16 mouse cellular contexts compared by ENCODE assay signal in the genomic region with DNA sequence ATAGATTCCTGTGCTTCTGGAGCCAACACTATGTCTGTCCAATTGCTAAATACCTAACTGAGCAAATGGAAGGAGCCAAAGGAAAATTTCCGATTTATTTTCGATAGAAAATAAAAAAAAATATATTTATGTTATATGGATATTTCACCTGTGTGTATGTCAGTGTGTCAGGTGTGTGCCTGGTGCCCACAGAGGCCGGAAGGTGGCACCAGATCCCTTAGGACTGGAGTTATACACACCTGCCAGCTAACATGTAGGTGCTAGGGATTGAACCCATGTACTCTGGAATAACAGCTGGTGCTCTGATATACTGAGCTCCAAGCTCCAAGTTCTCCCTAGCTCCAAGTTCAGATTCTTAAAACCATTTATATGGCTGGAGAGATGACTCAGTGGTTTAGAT.
A peak's percentile ranks its signal among the peaks of the same experiment; 100 is the strongest.
DNase-seq lines count a peak whose midpoint lies in the region; TF ChIP-seq lines count a peak whose summit lies in the region.
"Had no signal": no experiment of that assay in that cellular context is flagged by ENCODE, and none has a peak within 500 bp of the region (broad histone marks: within the 10 kb centered on the region; RNA-seq: fewer than 3 reads in every experiment).

No protein-coding gene starts in this region.

- 0 out of 2 replicates have a peak, but pooled peaks cover under 1% of the 10 kb centered on the region for H3K4me1 ChIP-seq in liver, adult 2 months (ENCODE audit: control insufficient read depth, insufficient read depth, low read length)
- peaks cover 3 to 8% of the 10 kb centered on the region in 2 experiments; a peak in 2 of 4 replicates for H3K4me1 ChIP-seq in CH12.LX (ENCODE audit: control insufficient read depth in 1 of 2, insufficient read depth in 2 of 2)

- dilution Hi-C loops in CH12.LX (cut with MboI; ENCODE audit: extremely low pct_ligation_motif_present, extremely low pct_unique_long_range_greater_than_20kb, low sequenced_read_pairs) = no loop called here

- TF ChIP-seq POLR2A in liver, adult 2 months (IDR thresholded peaks at IDR 0.05; ENCODE audit: extremely low read depth, insufficient read depth, low read length) = no peak
- no peak for TF ChIP-seq POLR2A in CH12.LX (IDR thresholded peaks at IDR 0.05; ENCODE audit: low read depth, low read length)

- no peaks in the 10 kb centered on the region for H3K9me3 ChIP-seq in CH12.LX (replicated peaks; ENCODE audit: low read length)
- H3K9me3 ChIP-seq: G1E had no signal

- no peak for TF ChIP-seq EP300 in CH12.LX (IDR thresholded peaks at IDR 0.05; ENCODE audit: low read length)

- H3K4me2 ChIP-seq in CH12.LX (ENCODE audit: insufficient read depth, low read depth, poor library complexity, severe bottlenecking) = no peak overlapping the region

- in situ Hi-C loops in CH12.LX (cut with MboI; ENCODE audit: low pct_ligation_motif_present, low pct_unique_long_range_greater_than_20kb, low sequenced_read_pairs) = no loop called here

- TF ChIP-seq CTCF in liver, adult 2 months (IDR thresholded peaks at IDR 0.05; ENCODE audit: low read depth, low read length) = peak; percentile 61
- TF ChIP-seq CTCF in CH12.LX (conservative IDR thresholded peaks at IDR 0.05 in 1 of 2, IDR thresholded peaks at IDR 0.05 in 1 of 2; ENCODE audit: low read depth in 2 of 2, low read length in 2 of 2) = peak in 1 of 2 experiments; percentile 51; a peak in 2 of 4 replicates

- H3K36me3 ChIP-seq in liver, adult 2 months (ENCODE audit: control insufficient read depth, insufficient read depth, low read length) = no peaks in the 10 kb centered on the region
- H3K36me3 ChIP-seq in CH12.LX (replicated peaks in 1 of 2; ENCODE audit: control insufficient read depth in 1 of 2, insufficient read depth in 1 of 2, low read length in 1 of 2) = no peaks in the 10 kb centered on the region
- H3K36me3 ChIP-seq: G1E had no signal

- peak; percentile 39 for TF ChIP-seq RAD21 in CH12.LX (IDR thresholded peaks at IDR 0.05; ENCODE audit: low read depth, low read length)

- H3K27me3 ChIP-seq in liver, adult 2 months (ENCODE audit: control insufficient read depth, insufficient read depth, low read length) = no peaks in the 10 kb centered on the region
- H3K27me3 ChIP-seq in CH12.LX (replicated peaks) = no peaks in the 10 kb centered on the region

- H3K9ac ChIP-seq in liver, adult 2 months (ENCODE audit: low read depth, low read length) = no peak overlapping the region
- H3K9ac ChIP-seq in CH12.LX (ENCODE audit: insufficient read depth, low read depth) = no peak overlapping the region

- no peak overlapping the region for H3K27ac ChIP-seq in liver, adult 2 months (replicated peaks; ENCODE audit: insufficient read depth, low read depth, low read length)
- no peak overlapping the region for H3K27ac ChIP-seq in CH12.LX (ENCODE audit: insufficient read depth, low read depth)

- WGBS in liver, adult 2 months = 79% methylated on average over 3 of the region's 3 CpGs

- DNase-seq in liver, adult 2 months (ENCODE audit: extremely low read depth, low read depth, low spot score) = no peak
- DNase-seq in liver (no peak), CH12.LX (ENCODE audit: extremely low read depth) (no peak)
- no peak for DNase-seq in layer of hippocampus, adult 11-12 months (ENCODE audit: low spot score)
- DNase-seq: adrenal gland, adult 2 months; adrenal gland, adult 8-10 months; adrenal gland, postnatal 10 days; adrenal gland, postnatal 14 days; adrenal gland, postnatal 25 days; adrenal gland, postnatal 36 days; B cell, adult 2 months; cerebellum, adult 11 months; cerebellum, adult 11-12 months; cerebellum, adult 18-20 months; cerebellum, adult 2 months had no signal

- H3K4me3 ChIP-seq in liver, adult 2 months (ENCODE audit: insufficient read depth, low read depth, low read length) = no peak overlapping the region
- no peak overlapping the region for H3K4me3 ChIP-seq in CH12.LX (replicated peaks in 1 of 3; ENCODE audit: low read depth in 2 of 3, low read length in 2 of 3, poor library complexity in 1 of 3)

- H3K79me2 ChIP-seq in liver, adult 2 months (ENCODE audit: control insufficient read depth, insufficient read depth, low read length) = no peaks in the 10 kb centered on the region
- no peaks in the 10 kb centered on the region for H3K79me2 ChIP-seq in CH12.LX (replicated peaks; ENCODE audit: control insufficient read depth, extremely low read depth, insufficient read depth, poor library complexity, severe bottlenecking)

TF ChIP-seq in CH12.LX, 34 proteins besides CTCF, POLR2A, EP300 and RAD21:
- no peak for TF ChIP-seq MEF2A (IDR thresholded peaks at IDR 0.05; ENCODE audit: borderline replicate concordance, low read depth, low read length)
- TF ChIP-seq ELF1 (IDR thresholded peaks at IDR 0.05; ENCODE audit: low read depth, low read length) = no peak
- TF ChIP-seq SMC3 (IDR thresholded peaks at IDR 0.05; ENCODE audit: low read depth, low read length) = peak; percentile 39
- no peak for TF ChIP-seq ZNF384 (IDR thresholded peaks at IDR 0.05; ENCODE audit: low read depth, low read length)
- TF ChIP-seq POLR2AphosphoS2 (IDR thresholded peaks at IDR 0.05; ENCODE audit: low read depth, low read length) = no peak
- no peak for TF ChIP-seq UBTF (IDR thresholded peaks at IDR 0.05; ENCODE audit: low read depth, low read length)
- TF ChIP-seq CHD1 (IDR thresholded peaks at IDR 0.05; ENCODE audit: low read depth, low read length) = no peak
- TF ChIP-seq MYC (IDR thresholded peaks at IDR 0.05; ENCODE audit: low read depth, low read length) = no peak
